Mouse (Mus musculus) neural tube, embryonic 15.5 days (tissue): ENCODE measurements around the gene Shld1. TPM values are rescaled to one million over a fixed set of nuclear protein-coding genes. Genes with fewer than 3 reads are reported as not detected.

Experiments used
- ATAC-seq: fragments of 200-750 bp; cut with Nextera tagmentation; 2 replicates; pipeline ENCODE4 v1.8.0; 2017; ENCODE audit warnings: mild to moderate bottlenecking, moderate TSS enrichment, moderate library complexity; ENCODE audit not compliant: low FRiP score
- H3K27ac ChIP-seq: fragments of 300-500 bp; sonication (generic); replicated peaks from 2 replicates; pipeline ENCODE4 v1.5.1; 2015; ENCODE audit warnings: mild to moderate bottlenecking, inconsistent platforms
- H3K27me3 ChIP-seq: fragments of 300-500 bp; sonication (generic); replicated peaks from 2 replicates; pipeline ENCODE4 v1.6.1; 2015; ENCODE audit warnings: inconsistent platforms
- H3K36me3 ChIP-seq: fragments of 300-500 bp; sonication (generic); 2 replicates; pipeline ENCODE4 v1.6.1; 2015; ENCODE audit warnings: inconsistent platforms
- H3K4me1 ChIP-seq: fragments of 300-500 bp; sonication (generic); 2 replicates; pipeline ENCODE4 v1.6.1; 2015; ENCODE audit warnings: inconsistent platforms
- H3K4me2 ChIP-seq: fragments of 300-500 bp; sonication (generic); 2 replicates; pipeline ENCODE4 v1.6.1; 2015; ENCODE audit warnings: inconsistent platforms, mild to moderate bottlenecking, moderate library complexity
- H3K4me3 ChIP-seq: fragments of 300-500 bp; sonication (generic); replicated peaks from 2 replicates; pipeline ENCODE4 v1.5.1; 2015; ENCODE audit warnings: mild to moderate bottlenecking, inconsistent platforms
- H3K9ac ChIP-seq: fragments of 300-500 bp; sonication (generic); replicated peaks from 2 replicates; pipeline ENCODE4 v1.6.1; 2015; ENCODE audit warnings: mild to moderate bottlenecking, inconsistent platforms
- H3K9me3 ChIP-seq: fragments of 300-500 bp; sonication (generic); replicated peaks from 2 replicates; pipeline ENCODE4 v1.6.1; 2016; ENCODE audit warnings: inconsistent platforms
- WGBS: fragments of 180-500 bp; shearing (Covaris S2); methylation state at CpG from one replicate; pipeline ENCODE4 v1.1.7; 2015; ENCODE audit warnings: mixed read lengths; 5-methylcytosine and 5-hydroxymethylcytosine counted together
- polyA plus RNA-seq: library from polyadenylated mRNA; unstranded; fragments of >200 nt; fragmentation: Nextera tagmentation; extraction: Ambion mirVana; gene quantifications from 2 replicates; pipeline ENCODE4 v1.2.1, GENCODE M21; 2015

Gene Shld1
- polyA plus RNA-seq, 1 experiment from 2014 or later = 23.3 TPM

GRCm38 (mm10) chr2:132780978-132781377, 94.2 kb downstream of the Shld1 start, which contains the start of gene Chgb:
Chgb (plus strand) TSS chr2:132781278.
- no peaks in the 10 kb centered on the region for H3K36me3 ChIP-seq
- H3K9ac ChIP-seq = peak within 1 kb of the TSS; percentile 82
- H3K4me2 ChIP-seq = peak within 1 kb of the TSS; percentile 70
- ATAC-seq = no peak
- no peaks in the 10 kb centered on the region for H3K9me3 ChIP-seq
- H3K4me1 ChIP-seq = peaks cover 16% of the 10 kb centered on the region
- WGBS = 3% methylated on average over 4 of the region's 4 CpGs
- no peaks in the 10 kb centered on the region for H3K27me3 ChIP-seq
- peak within 1 kb of the TSS; percentile 69 for H3K4me3 ChIP-seq
- peak within 1 kb of the TSS; percentile 96 for H3K27ac ChIP-seq

GRCm38 (mm10) chr2:132781439-132782068, 94.8 kb downstream of the Shld1 start:
- Histone ChIP-seq H3K4me1 (peaks cover 16% of the 10 kb centered on the region), H3K4me2 (peak overlapping the region; percentile 70), H3K4me3 (peak overlapping the region; percentile 69), H3K27ac (peak overlapping the region; percentile 96), H3K36me3 (no peaks in the 10 kb centered on the region), H3K27me3 (no peaks in the 10 kb centered on the region), H3K9me3 (no peaks in the 10 kb centered on the region), H3K9ac (peak overlapping the region; percentile 82)
- peak; percentile 98 for ATAC-seq
- WGBS = under 1% methylated on average over 41 of the region's 41 CpGs

GRCm38 (mm10) chr2:132784039-132784438, 97.3 kb downstream of the Shld1 start:
- H3K27me3 ChIP-seq = no peaks in the 10 kb centered on the region
- H3K4me2 ChIP-seq = no peak overlapping the region
- H3K9ac ChIP-seq = no peak overlapping the region
- ATAC-seq = no peak
- no peak overlapping the region for H3K27ac ChIP-seq
- H3K4me1 ChIP-seq = peaks cover 10% of the 10 kb centered on the region
- no peak overlapping the region for H3K4me3 ChIP-seq
- H3K9me3 ChIP-seq = no peaks in the 10 kb centered on the region
- 87% methylated on average over 6 of the region's 6 CpGs for WGBS
- no peaks in the 10 kb centered on the region; the same call in 1 of the 2 replicates for H3K36me3 ChIP-seq

- Histone ChIP-seq H3K4me1 (no peaks in the 10 kb centered on the region), H3K4me2 (no peak overlapping the region), H3K27ac (no peak overlapping the region), H3K4me3 (no peak overlapping the region), H3K9me3 (no peaks in the 10 kb centered on the region), H3K36me3 (peaks cover 44% of the 10 kb centered on the region), H3K9ac (no peak overlapping the region), H3K27me3 (no peaks in the 10 kb centered on the region)
- ATAC-seq = no peak
- WGBS = 87% methylated on average over 19 of the region's 19 CpGs
These were observed 106.9 kb downstream of the Shld1 start for GRCm38 (mm10) chr2:132793441-132794203.

GRCm38 (mm10) chr2:132794204-132794586, 107.5 kb downstream of the Shld1 start:
- H3K9me3 ChIP-seq = no peaks in the 10 kb centered on the region
- H3K36me3 ChIP-seq = peaks cover 44% of the 10 kb centered on the region
- no peak for ATAC-seq
- no peak overlapping the region for H3K27ac ChIP-seq
- no peak overlapping the region for H3K4me3 ChIP-seq
- no peak overlapping the region for H3K4me2 ChIP-seq
- H3K4me1 ChIP-seq = no peaks in the 10 kb centered on the region
- H3K9ac ChIP-seq = no peak overlapping the region
- 89% methylated on average over 7 of the region's 7 CpGs for WGBS
- no peaks in the 10 kb centered on the region for H3K27me3 ChIP-seq

Other genes starting within 250 kb of the Shld1 start
- gene Gpcpd1, start 99.2 kb upstream of the Shld1 start, polyA plus RNA-seq = 77.1 and 79.6 TPM in 2 replicates
- 97.7 and 109 TPM in 2 replicates for gene Chgb, start 94.3 kb downstream of the Shld1 start, polyA plus RNA-seq
- 19.4 and 20.9 TPM in 2 replicates for gene Trmt6, start 129.1 kb downstream of the Shld1 start, polyA plus RNA-seq
- 5.2 and 6.4 TPM in 2 replicates for gene Mcm8, start 129.2 kb downstream of the Shld1 start, polyA plus RNA-seq
- 13.9 and 19.4 TPM in 2 replicates for gene Crls1, start 159.7 kb downstream of the Shld1 start, polyA plus RNA-seq
- gene Lrrn4, start 194.0 kb downstream of the Shld1 start, polyA plus RNA-seq = 1.2 and 2.6 TPM in 2 replicates